Mouse (Mus musculus): ENCODE measurements at regions not wholly inside any gene's neighbourhood (a gene's known extent, or its start where the extent isn't known, plus 50 kb on each side); places are given as distances from the start of the nearest gene placed in this dataset.
"Not testable (repeated sequence)": the region's sequence is repeated elsewhere in the genome, so short reads cannot be mapped to it uniquely, and the experiment has no call there.

DNA sequence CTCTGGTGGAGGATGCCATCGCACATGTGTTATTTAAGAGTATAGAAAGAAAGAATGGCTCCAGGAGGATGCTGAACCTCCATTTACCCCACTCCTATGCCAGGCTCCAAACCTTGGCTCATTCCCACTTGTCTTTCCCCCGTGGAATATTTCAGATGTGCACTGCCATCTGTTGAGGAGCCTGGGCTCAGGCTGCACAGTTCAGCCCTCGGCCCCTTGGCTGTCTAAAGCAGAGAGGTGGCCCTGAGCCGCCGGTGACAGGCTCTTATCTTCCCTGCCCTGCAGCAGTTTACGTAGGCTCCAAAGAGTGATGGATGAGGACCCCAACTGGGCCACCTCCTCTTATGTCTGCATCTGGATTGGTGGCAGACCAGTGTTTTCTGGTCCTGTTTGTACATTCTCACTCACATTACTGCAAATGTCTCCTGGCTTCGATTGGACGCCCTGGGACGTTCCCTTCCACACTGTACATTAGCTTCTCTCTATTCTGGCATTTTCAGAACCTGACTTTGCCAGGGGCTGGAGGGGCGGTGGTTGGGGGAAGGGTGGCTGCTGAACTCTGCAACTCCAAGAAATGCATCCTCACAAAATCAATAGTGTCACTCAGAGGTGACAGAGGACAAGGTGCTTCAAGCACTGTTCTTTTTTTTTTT lies 447.3 kb upstream of the Clint1 start:
- no peak for DNase-seq (ENCODE audit: extremely low spot score, low spot score)

DNA sequence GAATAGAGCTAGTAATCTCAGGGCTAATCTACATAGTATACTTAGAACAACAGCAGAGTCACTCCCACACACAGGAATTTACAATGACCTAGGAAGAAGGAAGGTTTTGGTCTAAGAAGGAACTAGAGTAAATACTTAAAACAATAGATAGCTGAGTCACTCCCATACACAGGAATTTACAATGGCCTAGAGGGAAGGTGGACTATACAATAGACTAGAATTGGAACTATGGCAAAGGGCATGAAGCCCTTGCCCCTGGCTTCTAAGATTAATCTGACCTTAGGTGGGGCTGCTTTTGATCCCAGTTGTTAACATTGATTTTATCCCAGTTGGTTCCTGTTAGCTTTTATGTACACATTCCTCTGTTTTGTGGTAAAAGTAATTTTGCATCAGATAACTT lies 427.8 kb upstream of the Clint1 start:
- not testable (repeated sequence) for DNase-seq (ENCODE audit: extremely low spot score, low spot score)

DNA sequence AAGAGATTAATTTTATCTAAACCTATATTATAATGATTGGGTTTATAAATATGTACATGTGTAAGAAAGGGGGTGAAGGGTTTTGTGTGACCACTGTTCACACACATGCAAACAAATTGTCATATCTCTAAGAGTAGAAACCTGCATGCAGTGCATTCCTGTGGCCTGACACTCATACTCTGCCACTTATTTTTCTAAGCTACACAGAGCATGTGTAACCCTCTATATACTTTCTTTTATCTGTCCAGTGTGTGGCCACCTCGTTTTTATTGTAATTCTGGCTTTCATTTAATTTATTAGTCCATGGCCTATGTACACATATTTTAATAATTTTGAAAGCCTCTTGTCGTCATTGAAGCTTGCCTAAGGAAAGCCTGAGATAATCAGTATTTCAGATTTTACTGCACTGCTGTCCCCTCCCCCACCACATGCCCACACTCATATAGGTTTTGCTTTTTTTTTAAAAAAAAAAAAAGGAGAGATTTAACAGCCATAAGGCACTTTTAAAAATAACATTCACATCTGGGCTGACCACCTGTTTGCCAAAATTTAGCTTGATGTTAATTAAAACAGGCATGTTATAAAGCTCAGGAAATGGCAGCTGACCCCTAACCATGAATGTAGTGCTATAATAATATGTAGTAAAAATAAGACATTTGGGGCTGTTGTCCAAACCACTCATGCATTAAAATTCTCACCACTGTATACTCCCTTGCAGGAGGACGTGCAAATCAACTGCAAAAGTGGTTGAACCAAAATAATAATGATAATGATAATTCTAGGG lies 410.7 kb upstream of the Clint1 start:
- DNase-seq (ENCODE audit: extremely low spot score, low spot score), result no peak

DNA sequence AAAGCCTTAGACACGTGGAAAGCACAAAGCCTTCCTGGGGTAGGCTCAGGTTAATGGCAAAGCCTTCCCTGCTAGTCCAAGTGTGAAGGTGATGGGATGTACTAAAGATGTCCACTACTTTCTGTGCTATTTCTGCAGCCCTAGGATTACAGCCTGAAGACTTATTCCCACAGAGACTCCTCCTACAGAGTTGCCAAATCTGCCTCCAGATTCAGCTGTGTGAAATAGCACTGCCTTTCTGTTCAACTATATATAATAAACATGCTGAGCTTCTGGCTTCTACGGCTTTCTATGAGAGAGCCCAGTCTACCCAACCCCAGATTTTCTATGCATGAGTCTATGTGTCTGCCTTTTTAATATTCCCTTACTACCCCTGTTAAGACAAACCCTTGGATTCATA lies 405.3 kb upstream of the Clint1 start:
- no peak for DNase-seq (ENCODE audit: extremely low spot score, low spot score)

DNA sequence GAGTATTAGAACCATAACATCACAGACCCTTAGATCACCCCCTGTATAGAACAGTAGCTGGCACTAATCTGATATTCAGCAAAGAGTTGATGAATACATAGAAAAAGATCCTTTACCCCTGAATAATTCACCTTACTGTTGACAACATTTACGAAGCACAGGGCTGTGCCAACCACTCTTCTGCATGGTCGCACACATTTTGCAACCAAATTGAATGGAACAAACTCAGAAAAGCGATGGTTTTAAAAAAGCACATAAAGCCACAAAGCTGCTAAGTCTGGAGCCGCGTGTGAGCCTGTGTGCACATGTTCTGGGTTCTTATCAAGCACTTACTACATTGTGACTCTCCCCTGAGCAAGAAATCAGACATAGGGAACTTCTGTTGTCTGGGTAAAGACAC lies 397.6 kb upstream of the Clint1 start:
- no peak for DNase-seq (ENCODE audit: extremely low spot score, low spot score)

DNA sequence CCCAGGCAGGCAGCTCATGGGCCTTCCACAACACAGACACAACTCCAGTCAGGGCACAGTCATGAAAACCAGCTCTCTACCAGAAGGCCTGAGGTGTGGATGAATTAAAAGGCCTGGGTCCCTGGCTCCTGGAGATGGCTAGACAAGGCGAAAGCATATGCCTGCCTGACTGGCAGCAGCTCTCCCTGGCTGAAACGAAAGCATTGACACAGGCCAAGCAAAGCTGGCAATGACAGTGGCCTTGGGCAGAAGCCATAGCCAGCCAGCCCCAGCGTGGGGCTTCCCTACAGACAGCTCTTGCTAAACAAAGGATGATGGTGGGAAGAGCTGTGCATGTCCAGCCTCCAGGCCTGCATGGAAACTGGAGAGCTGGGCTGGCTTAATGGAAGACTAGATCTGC lies 396.9 kb upstream of the Clint1 start:
- DNase-seq (ENCODE audit: extremely low spot score, low spot score), result no peak

DNA sequence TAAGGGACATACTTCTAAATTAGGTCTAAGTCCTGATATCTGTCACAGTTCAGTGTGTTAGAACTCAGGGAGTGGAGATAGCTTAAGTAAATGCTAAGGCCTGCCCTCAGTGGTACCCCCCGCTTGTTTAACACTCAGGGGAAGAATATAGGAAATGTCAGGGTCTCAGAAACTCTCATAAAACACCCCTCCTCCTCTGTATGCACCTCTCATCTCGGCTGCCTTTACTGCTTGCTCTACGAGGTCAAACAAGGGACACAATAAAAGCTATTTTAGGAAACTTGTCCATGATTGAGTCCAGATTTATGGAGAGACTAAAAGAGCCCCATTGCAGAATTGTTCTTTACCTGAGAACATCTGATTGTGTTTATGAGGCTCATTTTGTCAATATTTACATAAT lies 395.1 kb upstream of the Clint1 start:
- DNase-seq (ENCODE audit: extremely low spot score, low spot score), result no peak

DNA sequence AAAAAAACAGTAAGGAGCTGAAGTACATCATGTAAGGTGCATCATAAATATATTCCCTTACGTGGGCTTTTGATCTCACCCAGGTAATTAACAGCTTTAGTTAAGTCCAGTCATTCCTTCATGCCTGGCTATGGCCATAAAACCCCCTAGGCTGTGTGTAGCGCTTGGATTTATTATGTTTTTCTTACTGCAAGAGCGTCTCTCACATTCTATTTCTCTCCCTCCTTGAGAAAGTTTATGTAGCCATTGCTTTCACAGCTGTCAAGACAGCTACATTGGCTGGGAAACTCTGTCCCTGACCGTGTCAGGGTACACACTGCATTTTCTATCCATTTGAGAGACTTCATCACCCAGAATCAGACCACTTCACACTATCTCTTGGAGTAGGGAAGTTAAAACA lies 394.3 kb upstream of the Clint1 start:
- DNase-seq (ENCODE audit: extremely low spot score, low spot score), result no peak

DNA sequence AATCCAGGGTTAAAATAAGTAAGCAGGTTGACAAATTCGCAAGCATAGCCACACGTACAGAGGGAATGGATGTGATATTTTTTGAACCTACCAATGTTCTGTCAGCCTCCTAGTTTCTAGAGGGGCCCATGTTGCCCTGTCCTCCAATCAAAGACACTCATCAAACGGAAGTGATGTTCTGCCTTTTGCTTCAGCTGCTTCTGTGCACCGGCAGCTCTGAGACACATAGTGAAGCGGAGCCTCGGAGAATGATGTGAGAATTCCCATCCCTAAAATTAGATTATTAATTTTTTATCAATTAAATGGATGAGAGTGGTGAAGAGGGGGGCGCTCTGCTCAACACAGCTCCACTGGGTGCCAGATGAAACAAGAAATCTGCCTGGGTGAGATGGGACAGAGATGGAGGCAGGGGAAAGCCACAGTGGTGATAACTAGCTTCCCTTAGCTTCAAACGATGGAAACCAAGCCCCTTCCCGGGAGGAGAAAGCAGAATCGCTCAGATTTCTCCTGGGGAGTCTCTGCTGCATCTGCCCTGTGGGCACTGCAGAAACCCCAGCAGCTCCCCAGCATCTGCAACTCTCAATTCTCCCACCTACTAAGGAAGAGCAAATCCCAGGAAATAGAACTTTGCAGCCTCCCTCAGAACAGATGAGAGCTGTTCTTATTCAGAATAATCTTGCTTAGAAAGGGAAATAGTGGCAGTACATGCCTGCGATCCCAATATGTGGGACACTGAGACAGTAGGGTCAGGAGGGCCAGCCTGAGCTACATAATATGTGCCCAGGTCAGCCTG lies 391.7 kb upstream of the Clint1 start:
- no peak for DNase-seq (ENCODE audit: extremely low spot score, low spot score)

DNA sequence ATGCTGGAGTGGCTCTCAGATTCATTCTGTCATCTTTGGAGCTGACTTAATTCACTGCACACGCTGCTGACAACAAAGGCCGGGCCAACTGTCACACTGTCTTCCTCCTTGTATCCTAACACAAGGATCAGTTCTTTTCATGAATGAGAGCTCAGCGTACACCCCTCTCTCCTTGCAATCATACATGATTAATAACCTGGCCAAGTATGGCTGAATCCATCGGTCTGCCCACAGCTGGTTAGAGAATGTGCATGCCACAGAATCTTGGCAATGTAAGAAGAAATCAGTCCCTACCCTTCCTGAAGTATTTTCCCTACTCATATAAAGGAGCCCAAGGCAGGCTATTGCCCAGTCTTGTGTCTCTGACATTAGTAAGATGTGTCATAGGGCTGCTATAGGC lies 387.4 kb upstream of the Clint1 start:
- no peak for DNase-seq (ENCODE audit: extremely low spot score, low spot score)

DNA sequence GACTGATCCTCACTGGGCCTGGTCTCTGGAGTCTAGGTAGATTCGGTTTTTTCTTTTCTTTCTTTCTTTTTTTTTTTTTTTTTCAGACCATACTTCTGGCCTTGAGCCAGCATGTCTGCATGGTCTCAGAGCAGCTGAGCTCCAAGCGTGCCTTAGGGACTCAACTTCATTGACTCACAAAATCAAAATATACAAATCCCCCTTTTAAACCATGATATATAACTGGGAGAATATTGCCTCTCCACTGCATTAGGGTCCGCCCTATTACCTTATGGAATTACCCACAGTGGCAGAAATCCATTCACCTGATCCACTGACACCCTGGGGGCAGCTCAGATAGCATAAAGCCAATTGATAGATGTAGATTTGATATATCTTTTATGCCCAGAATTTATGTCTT lies 385.5 kb upstream of the Clint1 start:
- no peak for DNase-seq (ENCODE audit: extremely low spot score, low spot score)

DNA sequence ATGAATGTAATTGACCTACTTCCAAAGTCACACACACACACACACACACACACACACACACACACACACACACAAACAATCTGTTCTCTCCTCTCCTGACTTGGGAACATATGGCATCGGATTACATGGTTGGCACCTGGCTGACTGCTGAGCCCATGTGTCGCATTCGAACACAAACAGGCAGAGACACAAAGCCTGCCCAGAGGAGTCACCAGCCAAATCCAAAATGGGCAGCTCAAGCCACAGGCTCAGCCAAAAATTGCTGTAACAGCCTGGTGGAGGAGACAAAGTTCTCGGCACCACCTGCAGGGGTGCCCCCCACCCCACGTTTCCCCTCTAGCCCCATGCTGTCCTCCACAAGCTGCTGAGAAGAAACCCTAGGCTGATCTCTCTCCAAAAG lies 379.7 kb upstream of the Clint1 start:
- DNase-seq (ENCODE audit: extremely low spot score, low spot score), result no peak

DNA sequence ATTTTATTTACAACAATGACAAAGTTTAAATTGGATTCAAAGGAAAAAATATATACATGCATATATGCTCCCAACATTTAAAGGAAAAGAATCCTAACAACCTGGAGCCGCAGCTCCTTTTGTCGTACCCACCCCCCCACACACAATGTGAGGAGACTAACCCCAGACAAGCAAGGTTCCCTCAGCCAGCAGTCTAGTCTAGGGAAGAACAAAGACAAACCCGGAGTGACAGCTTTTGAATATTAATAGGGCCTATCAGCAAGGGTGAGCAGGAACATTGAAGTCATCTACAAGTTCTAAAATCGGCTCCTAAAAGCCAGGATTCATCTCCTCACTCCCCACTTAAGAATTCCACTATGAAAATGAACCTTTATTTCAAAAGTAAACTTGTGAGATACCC lies 374.9 kb upstream of the Clint1 start:
- DNase-seq (ENCODE audit: extremely low spot score, low spot score), result no peak

DNA sequence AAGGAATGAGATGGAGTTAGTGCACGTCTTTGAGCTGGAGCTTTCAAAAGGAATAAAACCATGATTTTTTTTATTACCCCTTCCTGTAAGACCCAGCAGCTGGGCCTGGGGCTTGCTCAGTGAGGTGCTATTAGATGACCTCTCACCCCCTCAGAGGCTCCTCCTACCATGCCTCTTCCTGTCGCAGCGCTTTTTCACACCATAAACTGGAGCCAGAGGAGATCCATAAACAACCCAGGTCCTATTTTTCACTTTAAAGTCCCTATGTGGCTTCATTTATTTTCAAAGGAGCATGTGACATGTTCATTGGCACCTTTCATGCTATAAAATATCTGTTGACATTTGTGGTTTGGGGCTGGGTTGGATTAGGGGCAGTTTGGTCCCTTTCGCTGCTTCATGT lies 365.9 kb upstream of the Clint1 start:
- no peak for DNase-seq (ENCODE audit: extremely low spot score, low spot score)

DNA sequence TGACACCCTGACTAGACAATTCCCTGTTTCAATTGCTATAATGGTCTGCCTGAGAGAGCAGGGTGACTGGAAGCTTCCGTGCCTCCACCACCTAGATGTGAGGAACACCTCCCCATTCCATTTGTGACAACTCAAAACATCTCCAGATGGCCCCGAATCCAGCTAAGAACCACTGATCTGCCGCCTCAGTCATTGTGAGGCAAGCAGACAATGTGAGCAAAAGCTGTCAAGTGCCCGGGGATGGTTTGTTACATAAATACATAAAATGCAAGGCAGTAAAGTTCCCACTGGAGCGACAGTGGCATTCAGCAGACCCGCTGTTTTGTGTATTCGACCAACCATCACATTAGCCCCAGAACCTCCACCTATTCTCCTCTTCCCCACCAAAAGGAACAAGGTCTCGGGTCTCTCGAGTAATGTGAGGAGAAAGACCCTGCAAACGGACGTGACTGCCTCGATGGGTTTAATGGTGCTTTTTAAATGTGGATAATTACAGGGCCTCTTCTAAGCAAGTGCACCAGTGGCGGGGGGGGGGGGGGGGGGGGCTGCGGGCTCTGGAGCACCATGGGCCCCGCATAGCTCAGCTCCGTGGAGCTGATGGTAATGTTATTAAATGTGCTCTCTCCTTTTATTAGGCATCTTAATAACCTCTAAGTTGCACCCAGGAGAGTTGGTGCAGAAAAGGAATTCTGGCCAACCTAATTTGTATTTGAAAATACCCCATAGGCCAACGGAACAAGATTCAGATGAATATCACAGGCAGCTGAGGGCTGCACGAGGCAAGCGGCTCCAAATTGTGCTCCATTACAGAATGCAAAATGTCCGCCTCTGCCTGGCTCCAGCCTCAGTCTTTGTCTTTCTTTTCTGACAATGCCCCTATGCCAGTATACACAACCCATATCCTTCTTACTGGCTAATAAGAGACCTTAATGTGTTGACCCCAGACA lies 360.6 kb upstream of the Clint1 start:
- no peak for DNase-seq (ENCODE audit: extremely low spot score, low spot score)

DNA sequence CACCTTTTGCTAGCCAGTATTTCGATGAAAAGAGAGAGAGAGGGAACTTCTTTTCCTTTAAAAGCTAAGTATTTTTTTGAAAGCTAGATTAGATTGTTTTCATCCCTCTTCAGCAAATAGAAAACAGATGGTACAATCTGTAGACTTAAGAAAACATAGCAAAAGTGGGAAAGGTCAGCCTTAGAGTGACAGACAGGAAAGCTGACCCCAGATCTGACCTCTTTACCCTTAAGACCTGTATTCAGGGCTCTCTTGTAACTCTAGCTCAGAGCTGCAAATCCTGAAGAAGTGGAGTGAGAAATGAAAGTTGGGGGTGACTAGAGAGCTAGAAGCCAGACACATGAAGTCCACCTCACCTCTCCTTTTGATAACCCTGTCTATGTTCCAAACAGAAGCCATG lies 356.6 kb upstream of the Clint1 start:
- DNase-seq (ENCODE audit: extremely low spot score, low spot score), result no peak

DNA sequence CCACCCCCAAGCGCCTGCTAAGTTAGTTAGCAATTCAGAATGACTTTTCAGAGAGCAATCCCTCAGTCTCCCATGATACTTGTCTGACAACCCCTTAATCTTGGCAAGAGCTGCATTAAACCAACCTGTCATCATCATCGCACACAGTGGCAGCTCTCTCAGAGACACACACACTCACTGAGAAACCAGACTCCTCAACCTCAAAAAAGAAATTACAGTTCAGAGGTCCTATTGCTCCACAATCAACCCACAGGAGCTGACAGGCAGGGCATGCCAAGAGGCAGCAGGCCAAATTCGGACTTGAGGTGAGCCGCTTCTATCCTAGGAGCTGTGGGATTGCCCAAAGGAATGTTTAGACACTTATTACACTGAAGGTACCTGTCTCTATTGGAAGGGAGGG lies 343.3 kb upstream of the Clint1 start:
- DNase-seq (ENCODE audit: extremely low spot score, low spot score), result no peak

DNA sequence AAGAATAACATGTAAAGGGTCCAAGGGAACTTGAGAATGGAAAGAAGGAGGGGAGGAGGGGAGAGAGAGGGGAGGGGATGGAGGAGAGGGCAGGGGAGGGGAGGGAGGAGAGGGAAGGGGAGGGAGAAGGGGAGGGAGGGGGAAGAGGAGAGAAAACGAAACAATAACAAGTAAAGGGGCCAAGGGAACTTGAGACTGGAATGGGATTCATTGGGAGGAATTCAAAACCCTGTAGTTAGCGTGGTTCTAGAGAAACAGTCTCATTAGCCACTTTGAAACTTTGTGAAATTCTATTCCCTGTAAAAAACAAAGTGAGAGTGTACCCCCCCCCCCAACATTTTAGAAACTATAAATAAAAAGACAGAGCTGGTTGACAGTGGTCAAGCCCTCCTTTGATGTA lies 342.6 kb upstream of the Clint1 start:
- DNase-seq (ENCODE audit: extremely low spot score, low spot score), result no peak

DNA sequence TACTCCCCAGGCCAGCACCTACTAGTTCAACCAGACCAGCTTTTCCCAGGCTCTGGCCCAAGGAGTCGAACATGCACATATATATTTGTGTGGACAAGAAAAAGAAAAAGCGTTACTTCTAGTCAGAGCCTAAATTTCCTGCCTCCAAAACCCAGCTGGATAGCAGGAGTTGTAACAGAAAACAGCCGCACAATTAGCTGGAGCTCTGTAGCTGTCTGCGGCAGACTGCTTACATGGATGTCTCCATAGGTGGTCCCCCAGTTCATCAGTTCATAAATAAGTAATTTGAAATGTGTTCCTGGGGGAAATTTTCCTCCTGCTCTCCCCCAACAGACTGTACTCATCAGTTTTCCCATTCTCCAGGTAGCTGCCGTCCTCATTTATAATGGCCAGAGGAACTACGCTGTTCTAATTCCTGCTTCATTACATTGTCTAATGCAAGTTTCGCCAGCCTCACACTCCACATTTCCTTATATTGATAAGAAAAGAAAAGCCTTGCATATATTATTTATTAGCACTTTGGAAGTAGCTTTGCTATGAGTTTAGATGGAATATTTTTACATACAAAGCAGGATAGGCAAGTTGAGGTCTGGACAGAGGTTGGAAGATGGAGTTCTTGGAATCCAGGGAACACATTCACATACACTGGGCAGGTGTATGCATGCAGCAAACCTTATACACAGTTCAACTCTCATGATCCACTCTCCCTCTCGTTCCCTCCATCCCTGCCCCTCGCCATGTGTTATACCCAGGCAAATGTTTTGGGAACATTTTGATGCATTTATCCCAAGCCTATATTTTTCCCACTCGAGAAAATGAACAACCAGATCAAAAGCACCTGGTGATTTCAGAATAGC lies 337.2 kb upstream of the Clint1 start:
- no peak for DNase-seq (ENCODE audit: extremely low spot score, low spot score)

DNA sequence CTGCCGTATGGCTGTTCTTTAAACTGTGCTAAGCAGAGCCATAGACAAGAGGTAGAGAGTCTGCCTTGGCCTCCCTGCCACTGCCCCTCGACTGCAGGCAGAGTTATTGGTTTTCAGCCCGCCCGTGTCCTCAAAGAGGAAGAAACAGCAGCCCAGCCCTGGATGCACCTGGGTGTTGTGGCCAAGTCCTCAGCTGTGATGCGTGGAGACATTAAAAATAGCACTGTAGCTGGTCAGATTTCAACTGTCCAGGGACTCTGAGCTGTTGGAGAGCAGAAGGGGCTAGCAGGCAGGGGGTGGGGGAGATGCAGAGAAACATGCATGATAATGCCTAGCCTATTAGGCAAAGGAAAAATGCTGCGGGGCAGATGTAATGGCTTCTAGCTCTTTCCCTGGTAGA lies 327.1 kb upstream of the Clint1 start:
- no peak for DNase-seq (ENCODE audit: extremely low spot score, low spot score)

All from neural tube, embryonic 10.5 days (tissue).